Mouse (Mus musculus) right cerebral cortex, postnatal 36 days (tissue): ENCODE results near the gene AC124502.3.
A peak's percentile ranks its signal among the peaks of the same experiment; 100 is the strongest.

Experiments
- DNase-seq, 2 experiments: peaks; one replicate each; pipeline ENCODE4 v3.0.0; 2022; ENCODE audit warnings: low spot score in 2 of 2, mixed read lengths in 1 of 2

AC124502.3 gene

DNA sequence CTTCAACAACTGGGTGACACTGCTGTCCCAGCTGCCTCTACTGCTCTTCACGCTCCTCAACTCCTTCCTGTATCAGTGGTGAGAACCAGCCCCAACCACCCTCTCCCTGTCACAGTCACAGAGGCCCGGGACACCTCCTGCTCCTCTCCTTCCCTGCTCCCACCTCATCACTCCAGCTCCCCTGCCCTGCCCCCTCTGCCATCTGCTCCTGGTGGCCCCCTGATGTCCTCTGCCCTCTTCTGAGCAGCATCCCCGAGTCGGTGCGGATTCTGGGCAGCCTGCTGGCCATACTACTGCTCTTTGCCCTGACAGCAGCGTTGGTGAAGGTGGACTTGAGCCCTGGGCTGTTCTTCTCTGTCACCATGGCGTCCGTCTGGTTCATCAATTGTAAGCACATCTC lies 12.6 kb upstream of the AC124502.3 start:
- DNase-seq: no peak

DNA sequence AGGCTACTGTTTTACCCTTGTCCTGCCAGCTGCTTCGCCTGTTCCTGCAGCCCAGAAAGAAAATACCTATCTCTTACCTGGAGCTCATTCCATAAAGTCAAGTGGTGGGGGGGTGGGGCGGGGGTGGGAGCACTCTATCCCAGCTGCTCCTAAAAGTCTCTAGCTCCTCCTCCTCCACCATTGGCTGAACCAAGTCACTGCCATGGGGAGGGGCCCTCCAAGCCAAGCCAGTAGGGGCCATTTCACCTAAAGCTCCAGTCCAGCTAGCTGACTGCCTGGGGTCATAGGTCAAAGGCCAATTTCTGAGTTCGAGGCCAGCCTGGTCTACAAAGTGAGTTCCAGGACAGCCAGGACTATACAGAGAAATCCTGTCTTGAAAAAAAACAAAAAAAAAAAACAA lies 6.0 kb upstream of the AC124502.3 start:
- no peak for DNase-seq

DNA sequence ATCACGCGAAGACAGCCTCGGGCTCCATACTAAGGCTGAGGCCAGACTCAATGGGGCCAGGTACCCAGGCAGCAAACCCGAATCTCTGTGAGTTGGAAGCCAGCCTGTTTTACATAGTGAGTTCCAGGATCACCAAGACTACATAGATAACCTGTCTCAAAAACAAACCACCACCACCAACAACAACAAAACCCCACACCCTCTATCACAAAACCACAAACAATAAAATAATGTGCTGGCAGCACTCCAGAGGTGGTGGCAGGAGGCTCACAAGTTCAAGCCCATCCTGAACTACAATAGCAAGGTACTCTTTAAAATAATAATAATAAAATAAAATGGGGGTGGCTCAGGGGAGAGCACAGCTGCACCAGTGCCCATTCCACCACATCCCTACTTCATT lies 2.1 kb upstream of the AC124502.3 start:
- no peak for DNase-seq

DNA sequence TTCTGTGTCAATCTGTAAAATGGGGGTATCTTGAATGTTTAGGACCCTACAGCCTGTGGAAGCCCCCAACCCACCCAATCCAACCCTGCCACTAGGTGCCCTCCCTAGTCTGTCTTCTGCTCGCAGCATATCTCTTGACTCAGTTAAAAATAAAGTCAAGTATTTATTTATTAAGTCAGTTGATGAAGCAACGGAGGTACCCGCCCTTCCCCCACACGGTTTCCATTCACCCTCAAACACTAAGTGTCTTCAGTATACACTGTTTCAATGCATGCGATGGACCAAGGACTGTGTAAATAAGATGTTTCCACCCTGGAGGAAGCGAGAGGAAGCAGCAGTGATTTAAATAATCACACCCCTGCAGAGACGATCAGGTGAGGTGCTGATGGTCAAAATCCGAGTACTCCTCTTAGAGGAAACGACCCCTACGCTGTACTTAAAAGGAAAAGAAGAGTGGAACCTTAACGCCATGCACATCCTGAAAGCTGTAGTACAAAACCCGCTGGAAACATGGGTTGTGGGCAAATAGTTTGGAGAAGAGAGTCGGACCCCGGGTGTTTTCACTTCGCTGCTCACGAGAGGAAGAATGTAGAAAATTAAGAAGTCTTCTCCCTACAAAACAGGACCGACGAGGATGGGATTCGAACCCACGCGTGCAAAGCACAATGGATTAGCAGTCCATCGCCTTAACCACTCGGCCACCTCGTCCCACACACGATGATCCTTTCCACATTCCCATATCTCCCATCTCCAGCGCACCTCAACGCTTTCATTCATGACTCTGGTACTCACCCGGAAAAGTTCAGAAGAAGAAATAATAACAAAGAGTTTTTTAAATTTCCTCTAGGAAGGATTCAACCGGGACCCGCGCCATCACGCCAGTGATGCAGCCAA lies 766 bp upstream of the AC124502.3 start:
- peak; percentile 76 to 78 for DNase-seq

DNA sequence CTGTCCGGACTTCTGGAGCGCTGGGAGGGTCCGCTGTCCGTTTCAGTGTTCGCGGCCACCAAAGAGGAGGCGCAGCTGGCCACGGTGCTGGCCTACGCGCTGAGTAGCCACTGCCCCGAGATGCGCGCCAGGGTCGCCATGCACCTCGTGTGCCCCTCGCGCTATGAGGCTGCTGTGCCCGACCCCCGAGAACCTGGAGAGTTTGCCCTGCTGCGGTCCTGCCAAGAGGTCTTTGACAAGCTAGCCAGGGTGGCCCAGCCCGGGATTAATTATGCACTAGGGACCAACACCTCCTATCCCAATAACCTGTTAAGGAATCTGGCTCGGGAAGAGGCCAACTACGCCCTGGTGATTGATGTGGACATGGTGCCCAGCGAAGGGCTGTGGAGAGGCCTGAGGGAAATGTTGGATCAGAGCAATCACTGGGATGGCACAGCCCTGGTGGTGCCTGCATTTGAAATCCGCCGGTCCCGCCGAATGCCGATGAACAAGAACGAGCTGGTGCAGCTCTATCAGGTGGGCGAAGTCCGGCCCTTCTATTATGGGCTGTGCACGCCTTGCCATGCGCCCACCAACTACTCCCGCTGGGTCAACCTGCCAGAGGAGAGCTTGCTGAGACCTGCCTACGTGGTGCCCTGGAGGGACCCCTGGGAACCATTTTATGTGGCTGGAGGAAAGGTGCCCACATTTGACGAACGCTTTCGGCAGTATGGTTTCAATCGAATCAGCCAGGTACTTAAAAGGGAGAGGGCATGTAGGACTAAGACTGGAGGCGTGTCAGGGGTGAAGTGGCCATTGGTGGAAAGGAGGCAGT lies 817 bp downstream of the AC124502.3 start:
- DNase-seq: peak in 1 of 2 experiments; percentile 31

DNA sequence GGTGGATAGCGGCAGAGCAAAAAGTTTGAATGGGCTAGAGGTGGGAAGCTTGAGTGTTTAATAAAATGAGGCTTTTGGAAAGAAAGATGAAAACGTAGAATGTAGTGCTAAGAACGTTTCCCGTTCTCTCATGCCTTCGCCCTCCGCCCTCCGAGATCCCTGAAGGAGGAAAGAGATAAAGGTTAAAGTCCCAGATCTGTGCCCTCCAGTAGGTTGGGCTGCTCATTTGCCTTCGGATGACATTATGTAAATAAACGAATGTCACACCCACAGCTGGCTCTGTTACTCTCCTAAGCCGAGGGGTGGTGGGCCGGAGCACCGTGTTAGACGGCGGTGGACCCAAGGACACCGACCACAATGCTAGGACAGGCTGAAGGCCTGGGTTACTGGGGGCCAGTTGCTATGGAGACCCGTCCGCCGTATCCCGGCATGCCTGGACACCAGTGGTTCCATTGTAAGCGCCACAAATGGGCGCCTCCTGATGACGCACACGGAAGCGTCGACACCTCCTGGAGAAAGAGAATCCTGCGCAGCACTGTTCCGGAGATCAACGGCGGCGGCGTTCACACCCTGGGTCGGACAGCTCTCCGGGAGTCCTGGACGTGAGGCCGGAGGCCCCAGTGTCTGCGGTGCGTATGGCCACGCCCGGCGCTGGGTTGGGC lies 2.3 kb downstream of the AC124502.3 start, which contains the start of gene Brms1:
Gene Brms1 (plus strand): TSS at position 493 of the 662 bp plus-strand sequence.
- DNase-seq: peak; percentile 92 to 93

DNA sequence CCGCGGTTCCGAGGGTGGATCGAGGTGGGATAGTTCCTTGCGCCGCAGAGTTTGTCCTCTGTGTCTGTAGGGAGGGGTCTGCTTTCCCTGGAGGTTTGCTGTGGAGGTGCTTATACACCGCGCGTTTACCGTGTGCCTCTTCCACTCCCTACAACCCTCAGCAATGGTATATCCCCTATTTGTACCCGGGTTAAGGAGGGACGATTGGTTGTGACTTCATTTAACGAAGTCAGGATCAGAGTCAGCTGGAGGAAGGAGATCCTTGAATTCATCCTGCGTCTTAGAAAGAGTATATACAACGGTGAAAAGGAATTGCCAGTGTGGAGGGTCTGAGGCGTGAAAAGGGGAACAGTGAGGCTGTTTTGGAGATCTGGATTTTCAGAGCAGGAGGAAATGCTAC lies 2.9 kb downstream of the AC124502.3 start:
- no peak for DNase-seq

DNA sequence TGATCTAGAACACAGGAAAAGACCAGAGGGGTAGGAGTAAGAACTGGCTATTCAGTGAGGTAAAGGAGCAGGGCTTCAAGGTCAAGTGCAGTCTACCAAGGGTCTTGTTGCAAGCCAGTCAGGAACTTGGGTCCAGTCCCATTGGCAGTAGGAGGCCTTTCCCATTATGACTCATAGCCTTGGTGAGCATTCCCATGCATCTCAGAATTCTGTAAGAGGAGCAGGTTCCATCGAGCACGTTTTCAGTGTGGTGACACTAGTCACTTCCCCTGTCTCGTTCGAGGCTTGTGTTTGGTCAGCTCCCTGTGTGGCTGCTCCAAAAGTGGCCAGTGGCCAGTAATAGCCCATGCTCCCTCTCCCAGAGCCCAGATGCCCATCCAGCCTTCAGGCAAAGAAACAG lies 6.8 kb downstream of the AC124502.3 start:
- DNase-seq: no peak

DNA sequence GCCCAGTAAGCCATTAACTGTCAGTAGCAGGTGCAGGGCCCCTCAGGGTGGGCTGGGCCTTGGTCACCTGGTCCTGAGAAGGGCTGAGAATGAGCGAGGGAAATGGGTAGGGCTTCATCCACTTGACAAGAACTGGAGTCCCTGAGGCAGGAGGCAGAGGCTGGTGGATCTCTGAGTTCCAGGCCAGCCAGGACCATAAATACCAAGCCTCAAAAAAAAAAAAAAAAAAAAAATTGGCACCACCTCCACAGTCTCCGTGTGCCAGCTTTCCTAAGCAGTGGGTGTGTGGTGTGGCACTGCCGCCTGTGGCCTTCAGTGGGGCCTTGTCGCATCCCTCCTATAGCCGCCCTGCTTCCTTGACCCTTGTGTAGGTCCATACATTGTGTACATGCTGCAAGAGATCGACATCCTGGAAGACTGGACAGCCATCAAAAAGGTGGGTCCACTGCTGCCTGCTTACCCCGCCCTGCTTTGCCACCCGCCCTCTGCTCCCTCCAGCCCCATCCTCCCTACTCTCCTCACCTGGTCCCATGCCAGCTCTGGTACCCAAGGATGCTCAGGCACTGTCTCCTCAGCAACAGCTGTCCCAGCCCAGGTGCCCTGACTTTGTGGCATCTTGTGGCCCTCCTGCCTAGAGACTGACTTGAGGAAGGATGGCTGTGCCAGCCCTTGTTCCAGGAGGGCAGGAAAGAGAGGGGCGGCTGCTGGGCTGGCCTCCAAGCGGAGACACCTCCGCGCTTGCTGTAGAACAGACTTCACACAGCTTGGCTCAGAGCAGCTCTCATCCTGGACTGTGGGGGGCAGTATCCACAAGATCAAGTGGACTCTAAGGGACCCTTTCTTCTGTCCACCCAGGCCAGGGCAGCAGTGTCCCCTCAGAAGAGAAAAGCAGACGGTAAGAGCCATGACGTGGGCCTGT lies 9.7 kb downstream of the AC124502.3 start:
- DNase-seq: peak; percentile 74 to 81

DNA sequence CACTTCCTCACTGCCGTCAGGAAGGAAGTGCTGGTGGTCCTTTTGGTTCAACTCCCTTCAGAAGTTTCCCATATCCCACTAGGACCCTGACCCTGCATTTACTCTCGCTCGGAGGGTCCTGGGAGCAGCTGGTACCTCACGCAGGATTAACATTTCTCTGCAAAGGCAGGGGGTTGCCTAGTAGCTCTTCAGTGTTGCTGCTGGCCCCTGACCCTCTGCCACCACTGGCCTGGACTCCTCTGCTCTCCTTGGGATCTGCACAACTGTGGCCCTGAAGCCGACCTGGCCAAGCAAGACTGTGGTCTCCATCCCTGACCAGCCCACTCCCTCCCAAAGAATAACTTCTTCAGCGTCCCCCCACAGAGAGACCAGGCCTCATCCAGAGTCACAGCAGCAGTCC lies 10.6 kb downstream of the AC124502.3 start:
- no peak for DNase-seq

DNA sequence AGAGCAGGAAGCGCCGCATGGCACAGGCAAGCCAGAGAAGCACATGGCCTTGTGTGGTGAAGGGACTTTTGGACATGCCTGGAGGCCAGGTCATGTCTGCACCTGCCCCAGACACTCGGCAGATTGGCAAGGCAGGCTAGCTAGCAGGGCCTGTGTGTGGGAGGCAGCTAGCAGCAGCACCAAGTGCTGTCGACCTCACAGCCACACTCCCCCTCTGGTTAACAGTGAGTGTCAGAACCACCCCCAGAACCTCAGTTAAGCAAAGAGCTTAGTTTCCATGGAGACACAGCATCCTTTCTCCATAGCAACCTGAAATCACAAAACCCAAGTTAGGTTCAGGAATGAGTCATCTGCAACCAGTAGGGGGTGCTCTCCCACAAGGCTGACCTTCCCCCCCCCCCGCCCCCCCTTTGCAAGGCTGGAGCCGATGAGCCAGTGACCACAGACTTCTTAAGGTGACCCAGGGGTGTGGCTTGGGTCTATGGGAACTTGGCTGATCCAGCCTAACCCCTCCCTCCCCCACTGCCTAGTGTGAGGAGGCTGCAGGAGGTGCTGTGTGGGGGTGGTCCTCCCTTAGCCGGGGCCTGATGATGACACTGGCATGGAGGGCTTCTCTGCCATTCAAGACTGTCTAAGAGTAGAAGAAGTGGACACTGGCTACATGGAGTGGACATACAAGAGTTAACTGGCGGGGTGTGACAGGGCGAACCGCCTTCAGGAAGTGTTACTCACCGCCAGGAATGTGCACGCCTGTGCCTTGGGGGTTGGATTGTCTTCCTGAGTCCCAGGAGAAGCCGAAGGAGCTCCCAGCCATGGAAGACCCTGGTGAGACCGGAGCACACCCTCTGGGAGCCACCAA lies 11.6 kb downstream of the AC124502.3 start, which contains the start of gene Rin1:
Gene Rin1 (plus strand): TSS at position 435 of the 859 bp plus-strand sequence.
- peak; percentile 77 to 88 for DNase-seq

DNA sequence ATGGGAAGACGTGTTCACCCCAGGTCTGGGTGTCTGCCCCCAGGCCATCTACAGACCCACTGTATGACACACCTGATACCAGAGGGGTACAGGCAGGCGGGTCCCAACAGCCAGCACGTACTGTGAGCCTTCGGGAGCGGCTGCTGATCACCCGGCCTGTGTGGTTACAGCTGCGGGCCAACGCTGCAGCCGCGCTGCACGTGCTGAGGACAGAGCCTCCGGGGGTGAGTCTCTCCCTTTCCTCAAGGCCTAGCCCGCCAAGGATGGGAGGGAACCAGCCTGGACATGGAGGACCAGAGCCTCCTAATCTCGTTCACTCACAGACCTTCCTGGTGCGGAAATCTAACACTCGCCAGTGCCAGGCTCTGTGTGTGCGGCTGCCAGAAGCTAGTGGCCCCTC lies 12.3 kb downstream of the AC124502.3 start:
- DNase-seq: no peak

DNA sequence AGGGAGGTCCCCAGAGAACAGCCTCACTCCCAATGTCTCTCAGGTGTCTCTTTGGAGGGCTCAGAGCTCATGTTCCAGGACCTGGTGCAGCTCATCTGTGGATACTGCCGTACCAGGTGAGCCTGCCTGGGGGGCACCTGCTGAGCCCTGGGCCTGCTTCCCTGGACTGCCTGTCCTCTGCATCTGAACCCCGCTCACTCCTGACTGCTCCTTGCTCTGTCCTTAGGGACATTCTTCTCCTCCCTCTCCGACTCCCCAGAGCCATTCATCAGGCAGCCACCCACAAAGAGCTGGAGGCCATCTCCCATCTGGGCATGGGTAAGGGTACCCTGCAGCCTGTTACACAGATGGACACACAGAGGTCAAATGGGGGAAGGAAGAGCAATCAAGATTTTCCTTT lies 12.8 kb downstream of the AC124502.3 start:
- no peak for DNase-seq

DNA sequence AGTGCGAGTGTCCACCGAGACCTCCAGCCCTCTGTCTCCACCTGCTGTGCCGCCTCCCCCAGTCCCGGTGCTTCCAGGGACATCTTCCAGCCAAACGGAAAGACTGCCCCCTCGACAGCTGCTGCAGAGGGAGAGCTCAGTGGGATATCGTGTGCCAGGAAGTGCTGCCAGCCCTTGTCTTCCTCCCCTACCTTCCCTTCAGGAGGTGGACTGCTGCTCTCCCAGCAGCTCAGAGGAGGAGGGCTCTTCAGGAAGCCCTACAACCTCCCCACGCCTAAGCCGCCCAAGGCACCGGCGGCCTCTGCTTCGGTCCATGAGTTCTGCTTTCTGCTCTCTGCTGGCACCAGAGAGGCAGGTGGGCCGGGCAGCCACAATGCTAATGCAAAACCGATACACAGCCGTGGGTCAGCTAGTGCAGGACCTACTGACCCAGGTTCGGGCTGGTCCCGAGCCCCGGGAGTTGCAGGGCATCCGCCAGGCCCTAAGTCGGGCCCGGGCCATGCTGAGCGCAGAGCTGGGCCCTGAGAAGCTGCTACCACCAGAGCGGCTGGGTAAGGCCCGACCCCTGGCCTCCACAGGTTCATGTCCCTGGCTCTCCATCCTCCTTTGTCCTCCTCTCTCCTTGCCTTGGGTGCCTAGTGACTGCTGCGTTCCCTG lies 13.6 kb downstream of the AC124502.3 start:
- peak; percentile 41 to 66 for DNase-seq

DNA sequence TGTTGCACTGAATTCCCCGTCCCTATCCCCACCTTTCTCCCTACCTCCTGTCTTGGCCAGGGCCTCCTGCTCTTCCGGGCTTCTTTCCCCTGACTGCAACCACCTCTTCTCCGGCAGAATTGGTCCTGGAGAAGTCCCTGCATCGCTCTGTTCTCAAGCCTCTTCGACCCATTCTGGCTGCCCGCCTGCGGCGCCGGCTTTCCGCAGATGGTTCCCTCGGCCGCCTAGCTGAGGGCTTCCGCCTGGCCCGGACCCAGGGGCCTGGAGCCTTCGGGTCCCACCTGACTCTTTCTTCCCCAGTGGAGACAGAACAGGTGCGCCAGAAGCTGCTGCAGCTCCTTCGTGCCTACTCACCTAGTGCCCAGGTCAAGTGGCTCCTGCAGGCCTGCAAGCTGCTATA lies 14.2 kb downstream of the AC124502.3 start:
- DNase-seq: no peak

DNA sequence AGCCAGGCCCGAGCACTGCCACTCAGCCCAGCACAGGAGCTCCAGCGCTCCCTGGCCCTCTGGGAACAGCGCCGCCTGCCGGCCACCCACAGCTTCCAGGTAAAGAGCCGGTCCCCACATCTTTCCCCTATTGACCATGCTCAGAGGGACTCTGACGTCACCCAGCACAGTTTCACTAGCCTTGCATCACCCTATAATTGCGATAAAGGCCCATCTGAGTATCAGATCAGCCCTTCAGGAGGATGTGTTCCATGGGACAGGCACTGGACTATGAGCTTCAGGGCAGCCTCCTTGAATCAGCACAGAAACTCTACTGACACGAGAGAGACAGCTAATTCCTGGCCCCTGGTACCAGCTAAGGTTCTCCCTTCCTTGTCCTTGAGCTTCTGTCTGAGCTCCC lies 15.2 kb downstream of the AC124502.3 start:
- DNase-seq: no peak

DNA sequence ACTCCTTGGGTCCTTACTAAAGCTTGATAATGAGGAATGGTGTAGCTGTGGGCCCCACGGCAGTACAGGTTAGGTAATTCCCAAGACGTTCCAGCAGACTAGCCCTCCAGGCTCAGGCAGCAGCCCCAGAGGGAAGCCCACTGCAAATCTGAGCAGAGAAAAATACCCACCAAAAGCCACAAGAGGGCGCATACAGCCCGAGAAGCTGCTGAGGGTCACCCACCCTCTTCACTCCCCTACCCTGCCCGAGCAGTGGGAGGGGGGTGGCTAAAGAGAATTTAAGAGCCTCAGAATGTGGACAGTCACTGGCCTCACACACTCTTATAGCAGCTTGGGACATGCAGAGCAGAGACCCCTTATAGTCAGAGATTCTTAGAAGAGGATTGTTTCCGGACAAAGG lies 17.6 kb downstream of the AC124502.3 start:
- no peak for DNase-seq

DNA sequence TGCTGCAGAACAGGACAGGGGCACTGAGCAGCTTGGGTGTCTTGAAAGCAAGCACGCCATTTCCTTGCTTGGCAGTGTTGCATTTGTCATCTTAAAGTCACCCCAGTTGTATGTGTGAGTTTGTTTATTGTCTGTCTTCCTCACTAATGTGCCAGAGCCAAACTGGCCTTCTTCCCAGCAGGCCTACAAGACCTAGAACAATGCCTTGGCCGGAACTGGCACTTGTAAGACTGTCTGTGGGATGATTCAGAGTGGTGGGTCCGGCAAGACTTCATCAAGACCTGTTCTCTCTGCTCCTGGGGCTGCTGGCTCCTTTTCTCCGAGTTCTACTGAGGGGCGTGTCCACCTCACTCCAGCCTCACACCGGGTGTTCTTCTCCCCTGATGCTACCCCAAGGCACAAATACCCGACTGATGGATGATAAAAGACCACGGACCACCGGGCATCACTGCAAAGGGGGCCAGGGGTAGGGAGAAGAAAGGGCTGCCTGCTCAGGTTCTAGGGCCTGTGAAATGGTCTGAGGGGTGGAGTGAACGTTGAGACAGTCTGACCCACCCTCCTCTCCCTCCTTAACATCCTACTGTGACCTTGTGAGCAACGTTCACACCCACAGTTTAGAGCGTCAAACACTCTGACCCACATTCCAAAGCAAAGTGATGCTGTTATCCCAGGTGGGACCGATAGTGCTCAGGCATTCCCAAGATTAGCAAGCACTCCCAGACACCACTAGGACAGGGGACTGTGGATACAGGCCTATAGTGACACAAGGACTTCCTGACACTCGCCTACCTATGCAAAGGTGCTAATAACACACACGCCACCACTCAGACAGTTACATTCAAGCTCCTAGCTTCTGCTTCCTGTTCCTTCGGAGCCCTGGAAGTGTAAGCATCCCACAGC lies 19.4 kb downstream of the AC124502.3 start:
- no peak for DNase-seq
